Comparison of ENCODE assay signal across 28 mouse cellular contexts in genomic region chr16:66919889-66920402, GRCm38 (mm10).
DNase-seq lines count a peak whose midpoint lies in the region; ATAC-seq lines count a peak whose summit lies in the region.
"Had no signal": no experiment of that assay in that cellular context is flagged by ENCODE, and none has a peak within 500 bp of the region (broad histone marks: within the 10 kb centered on the region; RNA-seq: fewer than 3 reads in every experiment).

No protein-coding gene starts in this region.

- H3K27ac ChIP-seq in hindbrain, embryonic 12.5 days = no peak overlapping the region
- no peak overlapping the region for H3K27ac ChIP-seq in hindbrain, embryonic 16.5 days (ENCODE audit: low read depth, low read length)
- no peak overlapping the region for H3K27ac ChIP-seq in limb, embryonic 13.5 days
- H3K27ac ChIP-seq in neural tube, embryonic 15.5 days (replicated peaks) = no peak overlapping the region
- H3K27ac ChIP-seq: embryonic facial prominence, embryonic 13.5 days; heart, adult 2 months; hindbrain, embryonic 14.5 days; limb, embryonic 15.5 days; liver, embryonic 13.5 days; midbrain, embryonic 12.5 days had no signal

- peak; percentile 37 for DNase-seq in forelimb bud, embryonic 11.5 days (ENCODE audit: low read depth, low spot score)
- no peak for DNase-seq in adrenal gland, adult (ENCODE audit: inconsistent age in 2 of 2, low spot score in 1 of 2)
- DNase-seq in cerebellum, adult 11-12 months = no peak
- DNase-seq: adrenal gland, postnatal 25 days; cerebellum, adult 8-10 months; cerebellum, postnatal 36 days; heart, adult 2 months; heart, postnatal 4 days; kidney, adult 2 months; kidney, postnatal 4 days; liver, embryonic 13.5 days; lung, adult 18-20 months; lung, postnatal 4 days; retina, postnatal 1 day; right cerebral cortex, postnatal 14 days had no signal

- no peak overlapping the region for H3K4me2 ChIP-seq in hindbrain, embryonic 12.5 days (replicated peaks)
- H3K4me2 ChIP-seq in hindbrain, embryonic 16.5 days (ENCODE audit: low read length) = no peak overlapping the region
- H3K4me2 ChIP-seq in limb, embryonic 13.5 days (replicated peaks) = 0 out of 2 replicates have a peak overlapping the region, but pooled peaks have one; percentile 14
- H3K4me2 ChIP-seq in neural tube, embryonic 15.5 days = no peak overlapping the region
- H3K4me2 ChIP-seq: embryonic facial prominence, embryonic 13.5 days; heart, embryonic 12.5 days; hindbrain, embryonic 14.5 days; limb, embryonic 15.5 days; liver, embryonic 13.5 days; midbrain, embryonic 12.5 days had no signal

- H3K4me1 ChIP-seq in hindbrain, embryonic 12.5 days = no peaks in the 10 kb centered on the region
- no peaks in the 10 kb centered on the region for H3K4me1 ChIP-seq in hindbrain, embryonic 16.5 days (ENCODE audit: control insufficient read depth, insufficient read depth, low read depth, low read length)
- peaks cover 4% of the 10 kb centered on the region; the same call in 1 of the 2 replicates for H3K4me1 ChIP-seq in limb, embryonic 13.5 days
- H3K4me1 ChIP-seq in neural tube, embryonic 15.5 days = no peaks in the 10 kb centered on the region
- H3K4me1 ChIP-seq: heart, embryonic 12.5 days; limb, embryonic 15.5 days; liver, embryonic 13.5 days; megakaryocyte, embryonic 14.5 days; midbrain, embryonic 12.5 days had no signal

- H3K9ac ChIP-seq in hindbrain, embryonic 12.5 days = no peak overlapping the region
- H3K9ac ChIP-seq in hindbrain, embryonic 16.5 days (ENCODE audit: low read depth, low read length) = no peak overlapping the region
- no peak overlapping the region for H3K9ac ChIP-seq in limb, embryonic 13.5 days
- no peak overlapping the region for H3K9ac ChIP-seq in neural tube, embryonic 15.5 days (replicated peaks)
- H3K9ac ChIP-seq: embryonic facial prominence, embryonic 13.5 days; heart, embryonic 12.5 days; hindbrain, embryonic 14.5 days; limb, embryonic 15.5 days; liver, embryonic 13.5 days; midbrain, embryonic 12.5 days had no signal

- WGBS in hindbrain, embryonic 12.5 days = 81% methylated on average over 12 of the region's 12 CpGs
- WGBS in hindbrain, embryonic 16.5 days = 73% methylated on average over 12 of the region's 12 CpGs
- 25% methylated on average over 12 of the region's 12 CpGs for WGBS in limb, embryonic 13.5 days
- WGBS in neural tube, embryonic 15.5 days = 40% methylated on average over 12 of the region's 12 CpGs

- H3K4me3 ChIP-seq in hindbrain, embryonic 12.5 days = no peak overlapping the region
- no peak overlapping the region for H3K4me3 ChIP-seq in hindbrain, embryonic 16.5 days (ENCODE audit: low read length)
- no peak overlapping the region for H3K4me3 ChIP-seq in limb, embryonic 13.5 days
- no peak overlapping the region for H3K4me3 ChIP-seq in neural tube, embryonic 15.5 days (replicated peaks)
- H3K4me3 ChIP-seq: embryonic facial prominence, embryonic 13.5 days; erythroblast, embryonic 14.5 days; heart, adult 2 months; heart, embryonic 12.5 days; limb, embryonic 15.5 days; liver, embryonic 13.5 days; megakaryocyte, embryonic 14.5 days; midbrain, embryonic 12.5 days had no signal

- no peaks in the 10 kb centered on the region for H3K36me3 ChIP-seq in hindbrain, embryonic 12.5 days
- H3K36me3 ChIP-seq in hindbrain, embryonic 16.5 days (ENCODE audit: control insufficient read depth, insufficient read depth, low read length) = no peaks in the 10 kb centered on the region
- no peaks in the 10 kb centered on the region for H3K36me3 ChIP-seq in limb, embryonic 13.5 days
- no peaks in the 10 kb centered on the region for H3K36me3 ChIP-seq in neural tube, embryonic 15.5 days
- H3K36me3 ChIP-seq: embryonic facial prominence, embryonic 13.5 days; heart, embryonic 12.5 days; limb, embryonic 15.5 days; liver, embryonic 13.5 days; midbrain, embryonic 12.5 days had no signal

- H3K27me3 ChIP-seq in hindbrain, embryonic 12.5 days = no peaks in the 10 kb centered on the region
- no peaks in the 10 kb centered on the region for H3K27me3 ChIP-seq in hindbrain, embryonic 16.5 days (replicated peaks; ENCODE audit: control insufficient read depth, insufficient read depth, low read length)
- H3K27me3 ChIP-seq in limb, embryonic 13.5 days = no peaks in the 10 kb centered on the region
- H3K27me3 ChIP-seq in neural tube, embryonic 15.5 days (replicated peaks) = no peaks in the 10 kb centered on the region
- H3K27me3 ChIP-seq: embryonic facial prominence, embryonic 13.5 days; heart, embryonic 12.5 days; limb, embryonic 15.5 days; liver, embryonic 13.5 days; megakaryocyte, embryonic 14.5 days; midbrain, embryonic 12.5 days; Patski had no signal

- no peaks in the 10 kb centered on the region for H3K9me3 ChIP-seq in hindbrain, embryonic 12.5 days (replicated peaks)
- H3K9me3 ChIP-seq in hindbrain, embryonic 16.5 days (ENCODE audit: control insufficient read depth, low read length) = no peaks in the 10 kb centered on the region
- H3K9me3 ChIP-seq in limb, embryonic 13.5 days = no peaks in the 10 kb centered on the region
- H3K9me3 ChIP-seq in neural tube, embryonic 15.5 days (replicated peaks) = no peaks in the 10 kb centered on the region
- H3K9me3 ChIP-seq: embryonic facial prominence, embryonic 13.5 days; heart, embryonic 12.5 days; limb, embryonic 15.5 days; liver, embryonic 13.5 days; megakaryocyte, embryonic 14.5 days; midbrain, embryonic 12.5 days had no signal

- 0 out of 2 replicates have a peak, but pooled peaks have one; percentile 32 for ATAC-seq in hindbrain, embryonic 12.5 days (ENCODE audit: low FRiP score)
- ATAC-seq in hindbrain, embryonic 16.5 days = no peak
- ATAC-seq in limb, embryonic 13.5 days (ENCODE audit: low FRiP score, low read depth) = peak; percentile 64; the same call in 1 of the 2 replicates
- ATAC-seq in neural tube, embryonic 15.5 days (ENCODE audit: low FRiP score) = peak; percentile 61
- ATAC-seq: lung, postnatal 0 days; Patski had no signal
